Mouse (Mus musculus): ENCODE results near the gene Arrdc4. TPM values are rescaled to one million over a fixed set of nuclear protein-coding genes. Genes with fewer than 3 reads are reported as not detected.

The Arrdc4 gene
- 4.8 and 5.4 TPM in 2 replicates for polyA plus RNA-seq (2012; rRNA removed)

DNA sequence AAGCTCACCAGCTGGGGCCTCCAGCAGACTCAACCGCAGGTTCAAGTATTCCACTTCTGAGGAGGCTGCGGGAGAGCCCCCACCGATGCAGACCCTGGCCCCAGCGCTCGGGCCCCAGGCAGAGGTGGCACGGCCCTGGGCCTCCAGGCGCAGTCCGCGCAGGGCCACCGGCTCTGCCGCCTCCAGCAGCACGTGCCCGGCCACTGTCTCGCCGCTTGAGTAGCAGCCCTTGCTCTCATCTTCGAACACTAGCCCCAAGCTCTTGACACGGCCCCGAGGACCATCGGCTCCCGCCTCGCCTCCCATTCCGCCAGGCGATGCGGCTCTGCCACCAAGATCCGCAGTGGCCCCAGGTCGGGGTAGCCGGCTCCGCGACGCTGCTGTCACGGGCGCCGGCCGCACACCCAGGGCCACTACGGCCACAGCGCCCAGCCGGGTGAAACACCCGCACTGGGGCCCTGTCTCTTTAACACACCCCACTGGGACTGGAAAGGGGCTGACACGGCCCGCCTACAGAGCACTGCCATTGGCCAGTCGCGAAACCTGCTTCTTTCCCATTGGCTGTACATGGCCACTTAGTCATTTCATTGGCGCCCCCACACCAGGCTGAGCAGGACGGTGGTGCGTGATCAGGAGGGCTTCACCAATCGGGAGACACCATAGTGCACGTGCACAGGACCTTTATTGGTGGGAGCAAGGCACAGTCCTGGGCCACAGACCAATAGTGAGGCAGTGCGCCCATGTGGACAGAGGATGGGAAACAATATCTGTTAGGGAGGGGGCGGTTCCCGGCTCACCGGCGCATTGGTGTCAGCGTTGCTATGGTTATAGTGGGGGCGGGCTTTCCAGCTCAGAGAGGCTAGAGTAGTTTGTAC lies at the start of gene Arrdc4:
Gene Arrdc4, minus strand, starts transcription at position 481 of the 875 bp plus-strand sequence.
- H3K27ac ChIP-seq (ENCODE audit: insufficient read depth, low read length): no peak within 1 kb of the TSS
- TF ChIP-seq CTCF (IDR thresholded peaks at IDR 0.05; ENCODE audit: extremely low read depth, insufficient read depth, low read length) (no peak), POLR2A (IDR thresholded peaks at IDR 0.05; ENCODE audit: extremely low read depth, insufficient read depth, low read length) (no peak)
- H3K4me1 ChIP-seq (ENCODE audit: control insufficient read depth, insufficient read depth, low read length): peaks cover 4% of the 10 kb centered on the region; the same call in 1 of the 2 replicates
- peak within 1 kb of the TSS; percentile 52 for H3K4me3 ChIP-seq (ENCODE audit: insufficient read depth, low read length)

DNA sequence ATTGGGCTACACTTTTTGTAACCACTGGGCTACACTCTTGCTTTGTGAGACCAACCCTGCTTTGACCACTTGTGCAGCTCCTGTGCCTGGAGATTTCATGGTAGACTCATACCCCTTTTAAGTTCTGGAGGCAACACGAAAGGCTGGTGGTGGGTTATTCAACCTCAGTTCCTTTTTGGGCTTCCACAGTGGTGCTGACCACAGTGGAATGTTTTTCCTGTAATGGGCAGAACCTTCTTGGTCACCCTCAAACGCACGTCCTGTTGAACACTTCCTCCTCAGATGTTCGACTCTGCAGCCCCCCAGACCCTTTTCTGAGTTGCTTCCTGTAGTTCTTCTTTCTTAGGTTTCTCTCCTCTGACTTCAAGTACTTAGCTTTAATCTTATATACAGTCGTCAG lies 46.5 kb upstream of the Arrdc4 start:
- TF ChIP-seq POLR2A (IDR thresholded peaks at IDR 0.05; ENCODE audit: extremely low read depth, insufficient read depth, low read length): no peak
- no peak for TF ChIP-seq CTCF (IDR thresholded peaks at IDR 0.05; ENCODE audit: extremely low read depth, insufficient read depth, low read length)
- Histone ChIP-seq H3K4me3 (ENCODE audit: insufficient read depth, low read length) (no peak overlapping the region), H3K4me1 (ENCODE audit: control insufficient read depth, insufficient read depth, low read length) (no peaks in the 10 kb centered on the region), H3K27ac (ENCODE audit: insufficient read depth, low read length) (no peak overlapping the region)

DNA sequence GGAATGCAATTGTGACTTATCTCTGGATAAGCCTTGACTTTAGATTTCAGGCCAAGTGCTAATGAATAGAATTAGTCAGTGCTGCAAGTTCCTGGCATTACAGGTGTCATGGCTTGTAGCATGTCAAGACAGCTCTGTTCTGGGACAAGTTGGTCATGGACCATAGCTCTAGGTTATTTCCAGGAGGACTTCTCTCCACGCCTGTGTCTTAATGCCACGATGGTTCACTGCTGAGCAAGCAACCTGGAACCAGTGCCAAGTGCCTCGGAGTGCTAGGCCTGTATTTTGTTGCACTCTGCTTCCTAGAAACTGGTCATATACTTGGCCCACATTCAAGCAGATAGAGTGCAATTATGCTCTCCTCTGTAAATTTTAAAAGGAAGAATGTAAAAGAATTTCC lies 39.7 kb upstream of the Arrdc4 start:
- H3K27ac ChIP-seq (ENCODE audit: insufficient read depth, low read length): no peak overlapping the region
- TF ChIP-seq POLR2A (IDR thresholded peaks at IDR 0.05; ENCODE audit: extremely low read depth, insufficient read depth, low read length): no peak
- TF ChIP-seq CTCF (IDR thresholded peaks at IDR 0.05; ENCODE audit: extremely low read depth, insufficient read depth, low read length): no peak
- no peak overlapping the region for H3K4me3 ChIP-seq (ENCODE audit: insufficient read depth, low read length)
- no peaks in the 10 kb centered on the region for H3K4me1 ChIP-seq (ENCODE audit: control insufficient read depth, insufficient read depth, low read length)

DNA sequence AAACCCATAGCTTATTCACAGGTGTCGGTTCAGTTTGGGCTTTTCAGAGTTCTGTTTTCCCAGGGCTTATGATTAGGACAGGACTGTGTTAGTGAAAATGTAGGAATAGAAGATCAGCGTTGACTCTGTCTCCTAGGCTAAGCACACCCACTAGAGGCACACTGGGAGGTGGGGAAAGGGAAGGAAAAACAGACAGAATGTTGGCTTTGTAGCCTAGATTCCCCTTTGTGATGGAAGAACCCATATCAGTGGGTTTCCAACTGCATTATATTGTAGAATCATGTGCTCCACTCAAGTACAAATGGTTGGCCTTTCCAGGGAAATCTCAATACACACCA lies 22.7 kb upstream of the Arrdc4 start:
- Histone ChIP-seq H3K27ac (ENCODE audit: insufficient read depth, low read length) (no peak overlapping the region), H3K4me3 (ENCODE audit: insufficient read depth, low read length) (no peak overlapping the region), H3K4me1 (ENCODE audit: control insufficient read depth, insufficient read depth, low read length) (no peaks in the 10 kb centered on the region)
- no peak for TF ChIP-seq CTCF (IDR thresholded peaks at IDR 0.05; ENCODE audit: extremely low read depth, insufficient read depth, low read length)
- TF ChIP-seq POLR2A (IDR thresholded peaks at IDR 0.05; ENCODE audit: extremely low read depth, insufficient read depth, low read length): no peak

GRCm38 (mm10) chr7:68770894-68771756 lies 22.1 kb upstream of the Arrdc4 start:
- TF ChIP-seq CTCF (IDR thresholded peaks at IDR 0.05; ENCODE audit: extremely low read depth, insufficient read depth, low read length): no peak
- TF ChIP-seq POLR2A (IDR thresholded peaks at IDR 0.05; ENCODE audit: extremely low read depth, insufficient read depth, low read length): no peak
- Histone ChIP-seq H3K4me1 (ENCODE audit: control insufficient read depth, insufficient read depth, low read length) (no peaks in the 10 kb centered on the region), H3K4me3 (ENCODE audit: insufficient read depth, low read length) (no peak overlapping the region), H3K27ac (ENCODE audit: insufficient read depth, low read length) (no peak overlapping the region)

DNA sequence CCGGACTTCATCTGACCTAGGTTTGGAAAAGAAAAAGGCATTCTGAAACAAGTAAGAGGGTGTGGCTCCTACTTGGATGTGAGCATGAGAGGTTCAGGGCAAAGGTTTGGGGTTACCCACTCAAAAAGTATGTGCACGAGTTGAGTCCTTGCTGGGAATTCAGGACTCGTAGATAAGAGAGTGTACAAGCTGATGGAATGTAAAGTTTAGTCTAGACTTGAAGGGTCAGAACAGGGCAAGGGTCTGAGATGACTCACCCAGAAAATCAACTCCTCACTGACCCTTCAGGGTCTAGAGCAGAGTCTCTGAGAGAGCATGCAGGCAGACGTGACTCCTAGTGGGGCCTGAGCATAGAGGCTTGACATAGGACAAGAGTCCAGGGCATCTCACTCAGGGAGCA lies 16.9 kb upstream of the Arrdc4 start:
- Histone ChIP-seq H3K4me3 (ENCODE audit: insufficient read depth, low read length) (no peak overlapping the region), H3K27ac (ENCODE audit: insufficient read depth, low read length) (no peak overlapping the region), H3K4me1 (ENCODE audit: control insufficient read depth, insufficient read depth, low read length) (no peaks in the 10 kb centered on the region)
- TF ChIP-seq CTCF (IDR thresholded peaks at IDR 0.05; ENCODE audit: extremely low read depth, insufficient read depth, low read length) (no peak), POLR2A (IDR thresholded peaks at IDR 0.05; ENCODE audit: extremely low read depth, insufficient read depth, low read length) (no peak)

GRCm38 (mm10) chr7:68759148-68759724 lies 10.2 kb upstream of the Arrdc4 start:
- H3K27ac ChIP-seq (ENCODE audit: insufficient read depth, low read length): no peak overlapping the region
- H3K4me1 ChIP-seq (ENCODE audit: control insufficient read depth, insufficient read depth, low read length): no peaks in the 10 kb centered on the region
- H3K4me3 ChIP-seq (ENCODE audit: insufficient read depth, low read length): no peak overlapping the region
- TF ChIP-seq POLR2A (IDR thresholded peaks at IDR 0.05; ENCODE audit: extremely low read depth, insufficient read depth, low read length) (no peak), CTCF (IDR thresholded peaks at IDR 0.05; ENCODE audit: extremely low read depth, insufficient read depth, low read length) (no peak)

DNA sequence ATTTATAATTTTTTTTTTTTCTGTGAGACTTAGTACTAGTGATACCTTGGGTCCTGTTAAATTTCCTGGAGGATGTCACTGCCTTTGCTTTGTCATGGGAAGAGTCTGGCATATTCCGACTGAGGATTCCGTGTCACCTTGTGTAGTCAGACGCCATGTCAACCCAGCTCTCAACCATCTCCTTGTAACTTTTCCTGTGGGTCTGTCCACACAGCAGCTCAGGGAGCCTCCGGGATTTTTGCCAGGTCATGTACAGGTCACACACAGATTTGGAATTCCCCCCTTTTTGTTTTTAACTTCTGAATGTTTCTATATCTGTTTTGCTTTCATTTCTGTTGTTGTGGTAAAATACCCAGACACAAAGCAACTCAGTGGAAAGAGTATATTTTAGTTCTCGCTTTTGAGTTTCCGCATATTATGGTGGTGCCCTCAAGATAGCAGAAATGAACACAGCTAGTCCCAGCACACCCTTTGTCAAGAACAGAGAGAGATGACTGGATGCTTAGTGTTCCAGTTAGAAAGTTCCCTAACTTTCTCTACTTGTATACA lies 7.7 kb upstream of the Arrdc4 start:
- TF ChIP-seq POLR2A (IDR thresholded peaks at IDR 0.05; ENCODE audit: extremely low read depth, insufficient read depth, low read length): no peak
- TF ChIP-seq CTCF (IDR thresholded peaks at IDR 0.05; ENCODE audit: extremely low read depth, insufficient read depth, low read length): no peak
- H3K4me3 ChIP-seq (ENCODE audit: insufficient read depth, low read length): no peak overlapping the region
- H3K27ac ChIP-seq (ENCODE audit: insufficient read depth, low read length): no peak overlapping the region
- H3K4me1 ChIP-seq (ENCODE audit: control insufficient read depth, insufficient read depth, low read length): no peaks in the 10 kb centered on the region

DNA sequence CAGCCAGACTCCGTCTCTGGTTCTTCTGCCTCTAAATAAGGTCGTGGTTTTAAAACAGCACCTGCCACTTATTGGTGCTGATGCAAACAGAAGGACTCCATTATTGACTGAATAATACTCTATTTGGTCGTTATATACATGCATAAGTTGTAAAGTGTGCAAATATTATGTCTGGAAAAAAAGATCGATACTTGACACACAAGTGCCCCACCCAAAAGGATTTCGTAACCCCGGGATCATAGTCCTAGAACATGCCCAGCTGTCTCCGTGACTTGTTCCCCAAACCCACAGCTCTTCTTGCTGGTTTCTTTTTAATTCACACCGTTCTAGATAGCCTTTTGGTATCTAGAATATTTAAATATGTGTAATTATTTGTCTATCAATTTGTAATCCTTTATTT lies 878 bp upstream of the Arrdc4 start:
- Histone ChIP-seq H3K4me3 (ENCODE audit: insufficient read depth, low read length) (no peak overlapping the region), H3K27ac (ENCODE audit: insufficient read depth, low read length) (no peak overlapping the region), H3K4me1 (ENCODE audit: control insufficient read depth, insufficient read depth, low read length) (peaks cover 4% of the 10 kb centered on the region; the same call in 1 of the 2 replicates)
- TF ChIP-seq CTCF (IDR thresholded peaks at IDR 0.05; ENCODE audit: extremely low read depth, insufficient read depth, low read length) (no peak), POLR2A (IDR thresholded peaks at IDR 0.05; ENCODE audit: extremely low read depth, insufficient read depth, low read length) (no peak)

Data from cortical plate, adult 2 months (tissue).